Mouse (Mus musculus) E14TG2a.4 (cell line): Measurements from ENCODE around the gene Cox4i1.

ENCODE experiments used
- H3K27me3 ChIP-seq: 2 replicates; pipeline ENCODE4 v1.6.1; 2014; ENCODE audit warnings: low read length, control low read depth; ENCODE audit not compliant: insufficient read depth
- H3K36me3 ChIP-seq: 2 replicates; pipeline ENCODE4 v1.6.1; 2014; ENCODE audit warnings: low read length, control low read depth; ENCODE audit not compliant: insufficient read depth
- H3K4me1 ChIP-seq: replicated peaks from 2 replicates; pipeline ENCODE4 v1.6.1; 2014; ENCODE audit warnings: low read depth, low read length, control low read depth
- H3K4me3 ChIP-seq: replicated peaks from 2 replicates; pipeline ENCODE4 v1.5.1; 2014; ENCODE audit warnings: mild to moderate bottlenecking, low read length
- H3K9me3 ChIP-seq: 2 replicates; pipeline ENCODE4 v1.6.1; 2014; ENCODE audit warnings: low read length, control low read depth
- CTCF ChIP-seq: conservative IDR thresholded peaks from 2 replicates; pipeline ENCODE4 v1.5.1; 2014; ENCODE audit warnings: low read length
- NANOG ChIP-seq: IDR thresholded peaks from 2 replicates; pipeline ENCODE4 v1.6.1; 2014; ENCODE audit warnings: borderline replicate concordance, low read length, mixed read lengths
- POU5F1 ChIP-seq: IDR thresholded peaks from 2 replicates; pipeline ENCODE4 v1.6.1; 2014; ENCODE audit warnings: low read length, borderline replicate concordance

Cox4i1 gene

GRCm38 (mm10) chr8:120685097-120685496 lies 17.1 kb downstream of the Cox4i1 start:
- Histone ChIP-seq H3K4me1 (peaks cover 16% of the 10 kb centered on the region), H3K4me3 (no peak overlapping the region), H3K36me3 (no peaks in the 10 kb centered on the region), H3K9me3 (no peaks in the 10 kb centered on the region), H3K27me3 (peaks cover 35% of the 10 kb centered on the region)
- no peak for TF ChIP-seq POU5F1
- TF ChIP-seq NANOG: no peak
- no peak for TF ChIP-seq CTCF

GRCm38 (mm10) chr8:120685591-120685990 lies 17.6 kb downstream of the Cox4i1 start:
- TF ChIP-seq CTCF (no peak), POU5F1 (no peak), NANOG (no peak)
- H3K4me1 ChIP-seq: peaks cover 16% of the 10 kb centered on the region
- no peaks in the 10 kb centered on the region for H3K36me3 ChIP-seq
- peaks cover 40% of the 10 kb centered on the region for H3K27me3 ChIP-seq
- no peaks in the 10 kb centered on the region for H3K9me3 ChIP-seq
- no peak overlapping the region for H3K4me3 ChIP-seq

- Histone ChIP-seq H3K27me3 (peaks cover 40% of the 10 kb centered on the region), H3K36me3 (no peaks in the 10 kb centered on the region), H3K4me1 (peaks cover 16% of the 10 kb centered on the region), H3K9me3 (no peaks in the 10 kb centered on the region), H3K4me3 (no peak overlapping the region)
- TF ChIP-seq CTCF: no peak
- TF ChIP-seq POU5F1: no peak
- no peak for TF ChIP-seq NANOG
Measured at GRCm38 (mm10) chr8:120686051-120686450, 18.0 kb downstream of the Cox4i1 start.

- Histone ChIP-seq H3K36me3 (no peaks in the 10 kb centered on the region), H3K27me3 (peaks cover 40% of the 10 kb centered on the region), H3K9me3 (no peaks in the 10 kb centered on the region), H3K4me3 (no peak overlapping the region), H3K4me1 (peaks cover 16% of the 10 kb centered on the region)
- no peak for TF ChIP-seq POU5F1
- no peak for TF ChIP-seq NANOG
- TF ChIP-seq CTCF: no peak
Measured at GRCm38 (mm10) chr8:120686576-120686975, 18.6 kb downstream of the Cox4i1 start.

- Histone ChIP-seq H3K27me3 (peaks cover 32% of the 10 kb centered on the region), H3K4me3 (no peak overlapping the region), H3K36me3 (no peaks in the 10 kb centered on the region), H3K9me3 (no peaks in the 10 kb centered on the region), H3K4me1 (peaks cover 16% of the 10 kb centered on the region)
- no peak for TF ChIP-seq NANOG
- TF ChIP-seq POU5F1: no peak
- TF ChIP-seq CTCF: no peak
Measured at GRCm38 (mm10) chr8:120687786-120688185, 19.8 kb downstream of the Cox4i1 start.

GRCm38 (mm10) chr8:120688511-120688910 lies 20.5 kb downstream of the Cox4i1 start:
- Histone ChIP-seq H3K36me3 (no peaks in the 10 kb centered on the region), H3K9me3 (no peaks in the 10 kb centered on the region), H3K27me3 (peaks cover 30% of the 10 kb centered on the region), H3K4me1 (peaks cover 13% of the 10 kb centered on the region), H3K4me3 (no peak overlapping the region)
- TF ChIP-seq POU5F1 (no peak), NANOG (no peak), CTCF (no peak)

- Histone ChIP-seq H3K36me3 (no peaks in the 10 kb centered on the region), H3K4me3 (no peak overlapping the region), H3K27me3 (peaks cover 23% of the 10 kb centered on the region), H3K9me3 (no peaks in the 10 kb centered on the region), H3K4me1 (peaks cover 11% of the 10 kb centered on the region)
- no peak for TF ChIP-seq NANOG
- TF ChIP-seq POU5F1: no peak
- TF ChIP-seq CTCF: no peak
Measured at GRCm38 (mm10) chr8:120692934-120693333, 24.9 kb downstream of the Cox4i1 start.

- Histone ChIP-seq H3K27me3 (peaks cover 12% of the 10 kb centered on the region), H3K36me3 (no peaks in the 10 kb centered on the region), H3K4me1 (peaks cover 11% of the 10 kb centered on the region), H3K9me3 (no peaks in the 10 kb centered on the region), H3K4me3 (peak overlapping the region; percentile 41; the same call in 1 of the 2 replicates)
- TF ChIP-seq POU5F1 (no peak), CTCF (no peak), NANOG (no peak)
Measured at GRCm38 (mm10) chr8:120693861-120694493, 26.0 kb downstream of the Cox4i1 start.

- H3K9me3 ChIP-seq: no peaks in the 10 kb centered on the region
- peaks cover 14% of the 10 kb centered on the region for H3K4me1 ChIP-seq
- H3K4me3 ChIP-seq: no peak overlapping the region
- no peaks in the 10 kb centered on the region for H3K36me3 ChIP-seq
- H3K27me3 ChIP-seq: peaks cover 20% of the 10 kb centered on the region
- TF ChIP-seq CTCF (no peak), POU5F1 (no peak), NANOG (no peak)
Measured at GRCm38 (mm10) chr8:120696401-120697153, 28.6 kb downstream of the Cox4i1 start.
